9 mouse cellular contexts compared by ENCODE assay signal in the genomic region with DNA sequence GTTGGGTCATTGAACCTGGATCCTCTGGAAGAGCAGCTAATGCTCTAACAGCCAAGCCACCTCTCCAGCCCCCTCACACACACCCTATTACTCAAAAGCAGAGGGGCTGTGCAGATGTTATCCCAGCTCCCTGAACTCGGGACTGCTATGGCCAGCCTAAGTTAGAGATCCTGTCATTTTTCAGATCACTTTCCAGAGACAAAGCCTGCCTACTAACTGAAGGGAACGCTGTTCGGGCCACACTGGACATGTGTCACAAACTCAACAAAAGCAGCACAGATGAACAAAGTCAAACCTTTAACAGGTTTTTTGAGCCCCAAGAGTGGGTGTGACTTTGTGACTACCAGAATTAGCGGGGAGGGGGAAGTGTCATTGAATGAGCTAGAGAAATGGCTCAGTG. TPM values are rescaled to one million over a fixed set of nuclear protein-coding genes. Genes with fewer than 3 reads are reported as not detected.
DNase-seq lines count a peak whose midpoint lies in the region; ATAC-seq lines count a peak whose summit lies in the region.
"Had no signal": no experiment of that assay in that cellular context is flagged by ENCODE, and none has a peak within 500 bp of the region (broad histone marks: within the 10 kb centered on the region; RNA-seq: fewer than 3 reads in every experiment).

No protein-coding gene starts in this region.

- H3K4me3 ChIP-seq in forebrain, embryonic 11.5 days (ENCODE audit: low read depth, low read length) = 0 out of 2 replicates have a peak overlapping the region, but pooled peaks have one; percentile 5
- no peak overlapping the region for H3K4me3 ChIP-seq in forebrain, embryonic 16.5 days (replicated peaks; ENCODE audit: low read length)
- peak overlapping the region; percentile 78 for H3K4me3 ChIP-seq in megakaryocyte, embryonic 14.5 days (replicated peaks)
- H3K4me3 ChIP-seq in intestine, embryonic 16.5 days (ENCODE audit: low read length) = peak overlapping the region; percentile 84; the same call in 1 of the 2 replicates
- H3K4me3 ChIP-seq in stomach, embryonic 15.5 days (replicated peaks) = peak overlapping the region; percentile 13; the same call in 1 of the 2 replicates

- no peaks in the 10 kb centered on the region for H3K9me3 ChIP-seq in forebrain, embryonic 11.5 days (ENCODE audit: control insufficient read depth, low read length)
- H3K9me3 ChIP-seq in forebrain, embryonic 16.5 days (ENCODE audit: control insufficient read depth, low read length) = no peaks in the 10 kb centered on the region
- H3K9me3 ChIP-seq in megakaryocyte, embryonic 14.5 days = no peaks in the 10 kb centered on the region
- no peaks in the 10 kb centered on the region for H3K9me3 ChIP-seq in intestine, embryonic 16.5 days (ENCODE audit: control insufficient read depth, low read length)
- no peaks in the 10 kb centered on the region for H3K9me3 ChIP-seq in stomach, embryonic 15.5 days

- peaks cover 39% of the 10 kb centered on the region for H3K4me1 ChIP-seq in forebrain, embryonic 11.5 days (replicated peaks; ENCODE audit: control insufficient read depth, insufficient read depth, low read length)
- H3K4me1 ChIP-seq in forebrain, embryonic 16.5 days (replicated peaks; ENCODE audit: control insufficient read depth, insufficient read depth, low read length) = peaks cover 51% of the 10 kb centered on the region
- peaks cover 79% of the 10 kb centered on the region for H3K4me1 ChIP-seq in megakaryocyte, embryonic 14.5 days
- H3K4me1 ChIP-seq in intestine, embryonic 16.5 days (ENCODE audit: control insufficient read depth, insufficient read depth, low read length) = peaks cover 59% of the 10 kb centered on the region
- peaks cover 48% of the 10 kb centered on the region for H3K4me1 ChIP-seq in stomach, embryonic 15.5 days

- H3K27ac ChIP-seq in forebrain, embryonic 11.5 days (ENCODE audit: low read depth, low read length) = no peak overlapping the region
- no peak overlapping the region for H3K27ac ChIP-seq in forebrain, embryonic 16.5 days (ENCODE audit: low read length)
- peak overlapping the region; percentile 16; the same call in 1 of the 2 replicates for H3K27ac ChIP-seq in intestine, embryonic 16.5 days (ENCODE audit: low read length)
- H3K27ac ChIP-seq in stomach, embryonic 15.5 days = 0 out of 2 replicates have a peak overlapping the region, but pooled peaks have one; percentile 21

- no peak for ATAC-seq in forebrain, embryonic 11.5 days (replicated peaks; ENCODE audit: low FRiP score)
- no peak for ATAC-seq in forebrain, embryonic 16.5 days
- no peak for ATAC-seq in megakaryocyte, adult 5-6 weeks (ENCODE audit: poor library complexity, severe bottlenecking)
- no peak for ATAC-seq in intestine, embryonic 16.5 days
- ATAC-seq in stomach, embryonic 15.5 days (ENCODE audit: insufficient read depth, low FRiP score, low read depth) = no peak

- peaks cover 12% of the 10 kb centered on the region for H3K36me3 ChIP-seq in forebrain, embryonic 11.5 days (ENCODE audit: control insufficient read depth, insufficient read depth, low read length)
- H3K36me3 ChIP-seq in forebrain, embryonic 16.5 days (ENCODE audit: control insufficient read depth, insufficient read depth) = peaks cover 12% of the 10 kb centered on the region
- H3K36me3 ChIP-seq in megakaryocyte, embryonic 14.5 days (replicated peaks; ENCODE audit: low read length) = peaks cover 65% of the 10 kb centered on the region
- 0 out of 2 replicates have a peak, but pooled peaks cover under 1% of the 10 kb centered on the region for H3K36me3 ChIP-seq in intestine, embryonic 16.5 days (ENCODE audit: control insufficient read depth, insufficient read depth, low read length)
- peaks cover 12% of the 10 kb centered on the region for H3K36me3 ChIP-seq in stomach, embryonic 15.5 days

- H3K4me2 ChIP-seq in forebrain, embryonic 11.5 days (ENCODE audit: low read depth, low read length, severe bottlenecking) = no peak overlapping the region
- H3K4me2 ChIP-seq in forebrain, embryonic 16.5 days (ENCODE audit: low read length) = no peak overlapping the region
- peak overlapping the region; percentile 80 for H3K4me2 ChIP-seq in intestine, embryonic 16.5 days (ENCODE audit: low read depth, low read length)
- peak overlapping the region; percentile 75 for H3K4me2 ChIP-seq in stomach, embryonic 15.5 days

- H3K27me3 ChIP-seq in forebrain, embryonic 11.5 days (ENCODE audit: control insufficient read depth, insufficient read depth, low read length) = no peaks in the 10 kb centered on the region
- no peaks in the 10 kb centered on the region for H3K27me3 ChIP-seq in forebrain, embryonic 16.5 days (replicated peaks; ENCODE audit: control insufficient read depth, insufficient read depth, low read length)
- no peaks in the 10 kb centered on the region for H3K27me3 ChIP-seq in megakaryocyte, embryonic 14.5 days (replicated peaks)
- no peaks in the 10 kb centered on the region for H3K27me3 ChIP-seq in intestine, embryonic 16.5 days (replicated peaks; ENCODE audit: control insufficient read depth, insufficient read depth, low read length)
- no peaks in the 10 kb centered on the region for H3K27me3 ChIP-seq in stomach, embryonic 15.5 days (replicated peaks)

- no peak for DNase-seq in forebrain, embryonic 11.5 days (ENCODE audit: low spot score)
- no peak for DNase-seq in embryo, embryonic 9.5 days (ENCODE audit: extremely low spot score)
- DNase-seq in spleen, adult 12 weeks (ENCODE audit: low spot score) = no peak
- DNase-seq: cerebellum, adult 11 months had no signal

- WGBS in forebrain, embryonic 11.5 days = 80% methylated on average over 4 of the region's 4 CpGs
- 79% methylated on average over 4 of the region's 4 CpGs for WGBS in forebrain, embryonic 16.5 days
- WGBS in intestine, embryonic 16.5 days = 82% methylated on average over 4 of the region's 4 CpGs
- 75% methylated on average over 4 of the region's 4 CpGs for WGBS in stomach, embryonic 15.5 days

- H3K9ac ChIP-seq in forebrain, embryonic 11.5 days (ENCODE audit: low read length) = no peak overlapping the region; the same call in 1 of the 2 replicates
- no peak overlapping the region for H3K9ac ChIP-seq in forebrain, embryonic 16.5 days (replicated peaks; ENCODE audit: low read depth, low read length)
- peak overlapping the region; percentile 95 for H3K9ac ChIP-seq in intestine, embryonic 16.5 days (ENCODE audit: low read depth, low read length)
- no peak overlapping the region for H3K9ac ChIP-seq in stomach, embryonic 15.5 days

RNA-seq across cellular contexts. Expression of gene B3galt4, which starts 1.6 kb away (rescaled TPM):
- polyA plus RNA-seq in forebrain, embryonic 11.5 days (2014; fragmentation: Nextera tagmentation; extraction: Ambion mirVana) = 4.0 and 4.3 TPM in 2 replicates
- 10.0 and 13.2 TPM in 2 replicates for polyA plus RNA-seq in forebrain, embryonic 16.5 days (2015; fragmentation: Nextera tagmentation; extraction: Ambion mirVana)
- 15.5 and 19.7 TPM in 2 replicates for polyA plus RNA-seq in megakaryocyte, embryonic 14.5 days (2012; ENCODE audit: insufficient read depth, low replicate concordance)
- 3.5 and 4.0 TPM in 2 replicates for total RNA-seq in megakaryocyte, adult 5-6 weeks (2015)
- total RNA-seq in megakaryocyte, adult 5-6 weeks (2017) = 4.9 and 5.7 TPM in 2 replicates
- 12.6 and 15.5 TPM in 2 replicates for polyA plus RNA-seq in intestine, embryonic 16.5 days (2015; fragmentation: Nextera tagmentation; extraction: Ambion mirVana)
- 7.5 and 8.2 TPM in 2 replicates for polyA plus RNA-seq in stomach, embryonic 15.5 days (2015; fragmentation: Nextera tagmentation; extraction: Ambion mirVana)

RNA-seq across cellular contexts. Expression of gene Vps52, which starts 2.7 kb away (rescaled TPM):
- 44.0 and 46.8 TPM in 2 replicates for polyA plus RNA-seq in forebrain, embryonic 11.5 days (2014; fragmentation: Nextera tagmentation; extraction: Ambion mirVana)
- polyA plus RNA-seq in forebrain, embryonic 16.5 days (2015; fragmentation: Nextera tagmentation; extraction: Ambion mirVana) = 79.5 and 81.0 TPM in 2 replicates
- polyA plus RNA-seq in megakaryocyte, embryonic 14.5 days (2012; ENCODE audit: insufficient read depth, low replicate concordance) = 75.8 and 138 TPM in 2 replicates
- 15.7 and 17.7 TPM in 2 replicates for total RNA-seq in megakaryocyte, adult 5-6 weeks (2015)
- total RNA-seq in megakaryocyte, adult 5-6 weeks (2017) = 11.6 and 22.8 TPM in 2 replicates
- 46.3 and 48.1 TPM in 2 replicates for polyA plus RNA-seq in intestine, embryonic 16.5 days (2015; fragmentation: Nextera tagmentation; extraction: Ambion mirVana)
- 42.4 and 49.2 TPM in 2 replicates for polyA plus RNA-seq in stomach, embryonic 15.5 days (2015; fragmentation: Nextera tagmentation; extraction: Ambion mirVana)

RNA-seq across cellular contexts. Expression of gene Rps18, which starts 2.9 kb away (rescaled TPM):
- 1,265 and 1,326 TPM in 2 replicates for polyA plus RNA-seq in forebrain, embryonic 11.5 days (2014; fragmentation: Nextera tagmentation; extraction: Ambion mirVana)
- 811 and 837 TPM in 2 replicates for polyA plus RNA-seq in forebrain, embryonic 16.5 days (2015; fragmentation: Nextera tagmentation; extraction: Ambion mirVana)
- 17.5 and 129 TPM in 2 replicates for polyA plus RNA-seq in megakaryocyte, embryonic 14.5 days (2012; ENCODE audit: insufficient read depth, low replicate concordance)
- total RNA-seq in megakaryocyte, adult 5-6 weeks (2015) = 2,016 and 2,115 TPM in 2 replicates
- 724 and 801 TPM in 2 replicates for total RNA-seq in megakaryocyte, adult 5-6 weeks (2017)
- 1,753 and 1,902 TPM in 2 replicates for polyA plus RNA-seq in intestine, embryonic 16.5 days (2015; fragmentation: Nextera tagmentation; extraction: Ambion mirVana)
- 1,803 TPM in 2 replicates for polyA plus RNA-seq in stomach, embryonic 15.5 days (2015; fragmentation: Nextera tagmentation; extraction: Ambion mirVana)

RNA-seq across cellular contexts. Expression of gene Wdr46, which starts 12.4 kb away (rescaled TPM):
- polyA plus RNA-seq in forebrain, embryonic 11.5 days (2014; fragmentation: Nextera tagmentation; extraction: Ambion mirVana) = 42.6 and 47.2 TPM in 2 replicates
- 26.1 and 29.4 TPM in 2 replicates for polyA plus RNA-seq in forebrain, embryonic 16.5 days (2015; fragmentation: Nextera tagmentation; extraction: Ambion mirVana)
- polyA plus RNA-seq in megakaryocyte, embryonic 14.5 days (2012; ENCODE audit: insufficient read depth, low replicate concordance) = 58.7 and 64.2 TPM in 2 replicates
- 12.2 and 12.4 TPM in 2 replicates for total RNA-seq in megakaryocyte, adult 5-6 weeks (2015)
- total RNA-seq in megakaryocyte, adult 5-6 weeks (2017) = 21.6 and 23.7 TPM in 2 replicates
- 24.3 and 26.1 TPM in 2 replicates for polyA plus RNA-seq in intestine, embryonic 16.5 days (2015; fragmentation: Nextera tagmentation; extraction: Ambion mirVana)
- polyA plus RNA-seq in stomach, embryonic 15.5 days (2015; fragmentation: Nextera tagmentation; extraction: Ambion mirVana) = 36.1 and 40.6 TPM in 2 replicates

RNA-seq across cellular contexts. Expression of gene Pfdn6, which starts 12.7 kb away (rescaled TPM):
- 202 and 214 TPM in 2 replicates for polyA plus RNA-seq in forebrain, embryonic 11.5 days (2014; fragmentation: Nextera tagmentation; extraction: Ambion mirVana)
- 182 and 196 TPM in 2 replicates for polyA plus RNA-seq in forebrain, embryonic 16.5 days (2015; fragmentation: Nextera tagmentation; extraction: Ambion mirVana)
- 39.4 and 269 TPM in 2 replicates for polyA plus RNA-seq in megakaryocyte, embryonic 14.5 days (2012; ENCODE audit: insufficient read depth, low replicate concordance)
- 84.1 and 88.3 TPM in 2 replicates for total RNA-seq in megakaryocyte, adult 5-6 weeks (2015)
- 148 and 161 TPM in 2 replicates for total RNA-seq in megakaryocyte, adult 5-6 weeks (2017)
- polyA plus RNA-seq in intestine, embryonic 16.5 days (2015; fragmentation: Nextera tagmentation; extraction: Ambion mirVana) = 150 and 167 TPM in 2 replicates
- 155 and 159 TPM in 2 replicates for polyA plus RNA-seq in stomach, embryonic 15.5 days (2015; fragmentation: Nextera tagmentation; extraction: Ambion mirVana)

Comparison
In these comparisons a context has a peak if more than half of its experiments do, and no peak if none do; other contexts are left out.
1. H3K27ac ChIP-seq: peak in intestine, embryonic 16.5 days (single experiment) and stomach, embryonic 15.5 days (single experiment); none in forebrain, embryonic 11.5 days (single experiment) and forebrain, embryonic 16.5 days (single experiment).
2. H3K4me2 ChIP-seq: peak in intestine, embryonic 16.5 days (single experiment) and stomach, embryonic 15.5 days (single experiment); none in forebrain, embryonic 11.5 days (single experiment) and forebrain, embryonic 16.5 days (single experiment).